Mouse (Mus musculus): ENCODE data around the gene Smyd4. TPM values are rescaled to one million over a fixed set of nuclear protein-coding genes. Genes with fewer than 3 reads are reported as not detected.

The Smyd4 gene
- polyA plus RNA-seq, 1 experiment, result 4.0 TPM

- peaks cover 42% of the 10 kb centered on the region for H3K36me3 ChIP-seq (ENCODE audit: control insufficient read depth, insufficient read depth, low read length)
- no peak overlapping the region for H3K4me3 ChIP-seq (ENCODE audit: extremely low read depth, insufficient read depth, insufficient read length)
- 97% methylated on average over 16 of the region's 16 CpGs for WGBS
- no peaks in the 10 kb centered on the region for H3K27me3 ChIP-seq (ENCODE audit: control insufficient read depth, insufficient read depth, low read length)
- DNase-seq (ENCODE audit: low read depth in 1 of 2, low spot score in 2 of 2), result no peak
- no peaks in the 10 kb centered on the region for H3K4me1 ChIP-seq (ENCODE audit: control insufficient read depth, insufficient read depth, insufficient read length)
- H3K27ac ChIP-seq (ENCODE audit: insufficient read depth, low read length), result no peak overlapping the region
- TF ChIP-seq POLR2A (IDR thresholded peaks at IDR 0.05; ENCODE audit: low read depth, low read length) (no peak), CTCF (IDR thresholded peaks at IDR 0.05; ENCODE audit: extremely low read depth, insufficient read depth, insufficient read length, insufficient replicate concordance) (no peak)
These were observed 93.4 kb downstream of the Smyd4 start for GRCm38 (mm10) chr11:75441601-75442000.

GRCm38 (mm10) chr11:75443711-75444110 is 95.5 kb downstream of the Smyd4 start:
- H3K4me1 ChIP-seq (ENCODE audit: control insufficient read depth, insufficient read depth, insufficient read length), result no peaks in the 10 kb centered on the region
- no peak overlapping the region for H3K27ac ChIP-seq (ENCODE audit: insufficient read depth, low read length)
- peaks cover 61% of the 10 kb centered on the region for H3K36me3 ChIP-seq (ENCODE audit: control insufficient read depth, insufficient read depth, low read length)
- no peak overlapping the region for H3K4me3 ChIP-seq (ENCODE audit: extremely low read depth, insufficient read depth, insufficient read length)
- no peaks in the 10 kb centered on the region for H3K27me3 ChIP-seq (ENCODE audit: control insufficient read depth, insufficient read depth, low read length)
- no peak for TF ChIP-seq CTCF (IDR thresholded peaks at IDR 0.05; ENCODE audit: extremely low read depth, insufficient read depth, insufficient read length, insufficient replicate concordance)
- no peak for TF ChIP-seq POLR2A (IDR thresholded peaks at IDR 0.05; ENCODE audit: low read depth, low read length)
- WGBS, result 95% methylated on average over 8 of the region's 8 CpGs
- no peak for DNase-seq (ENCODE audit: low read depth in 1 of 2, low spot score in 2 of 2)

GRCm38 (mm10) chr11:75448575-75448974 is 100.3 kb downstream of the Smyd4 start:
- no peak for DNase-seq (ENCODE audit: low read depth in 1 of 2, low spot score in 2 of 2)
- WGBS, result 71% methylated on average over 3 of the region's 3 CpGs
- no peaks in the 10 kb centered on the region for H3K27me3 ChIP-seq (ENCODE audit: control insufficient read depth, insufficient read depth, low read length)
- TF ChIP-seq POLR2A (IDR thresholded peaks at IDR 0.05; ENCODE audit: low read depth, low read length), result no peak
- no peak for TF ChIP-seq CTCF (IDR thresholded peaks at IDR 0.05; ENCODE audit: extremely low read depth, insufficient read depth, insufficient read length, insufficient replicate concordance)
- H3K36me3 ChIP-seq (ENCODE audit: control insufficient read depth, insufficient read depth, low read length), result peaks cover 58% of the 10 kb centered on the region
- peaks cover 9% of the 10 kb centered on the region for H3K4me1 ChIP-seq (ENCODE audit: control insufficient read depth, insufficient read depth, insufficient read length)
- no peak overlapping the region for H3K27ac ChIP-seq (ENCODE audit: insufficient read depth, low read length)
- H3K4me3 ChIP-seq (ENCODE audit: extremely low read depth, insufficient read depth, insufficient read length), result no peak overlapping the region

GRCm38 (mm10) chr11:75449695-75450094 is 101.5 kb downstream of the Smyd4 start:
- Histone ChIP-seq H3K36me3 (ENCODE audit: control insufficient read depth, insufficient read depth, low read length) (peaks cover 48% of the 10 kb centered on the region), H3K27me3 (ENCODE audit: control insufficient read depth, insufficient read depth, low read length) (no peaks in the 10 kb centered on the region), H3K4me3 (ENCODE audit: extremely low read depth, insufficient read depth, insufficient read length) (no peak overlapping the region), H3K27ac (ENCODE audit: insufficient read depth, low read length) (no peak overlapping the region), H3K4me1 (ENCODE audit: control insufficient read depth, insufficient read depth, insufficient read length) (peaks cover 15% of the 10 kb centered on the region)
- TF ChIP-seq POLR2A (IDR thresholded peaks at IDR 0.05; ENCODE audit: low read depth, low read length) (no peak), CTCF (IDR thresholded peaks at IDR 0.05; ENCODE audit: extremely low read depth, insufficient read depth, insufficient read length, insufficient replicate concordance) (no peak)
- no peak for DNase-seq (ENCODE audit: low read depth in 1 of 2, low spot score in 2 of 2)
- 76% methylated on average over 7 of the region's 7 CpGs for WGBS

- WGBS, result 75% methylated on average over 8 of the region's 8 CpGs
- TF ChIP-seq CTCF (IDR thresholded peaks at IDR 0.05; ENCODE audit: extremely low read depth, insufficient read depth, insufficient read length, insufficient replicate concordance) (no peak), POLR2A (IDR thresholded peaks at IDR 0.05; ENCODE audit: low read depth, low read length) (no peak)
- H3K4me1 ChIP-seq (ENCODE audit: control insufficient read depth, insufficient read depth, insufficient read length), result peaks cover 21% of the 10 kb centered on the region
- no peak overlapping the region; the same call in 1 of the 2 replicates for H3K4me3 ChIP-seq (ENCODE audit: extremely low read depth, insufficient read depth, insufficient read length)
- no peak for DNase-seq (ENCODE audit: low read depth in 1 of 2, low spot score in 2 of 2)
- H3K36me3 ChIP-seq (ENCODE audit: control insufficient read depth, insufficient read depth, low read length), result peaks cover 41% of the 10 kb centered on the region
- H3K27ac ChIP-seq (ENCODE audit: insufficient read depth, low read length), result peak overlapping the region; percentile 31; the same call in 1 of the 2 replicates
- no peaks in the 10 kb centered on the region for H3K27me3 ChIP-seq (ENCODE audit: control insufficient read depth, insufficient read depth, low read length)
These were observed 102.2 kb downstream of the Smyd4 start for GRCm38 (mm10) chr11:75450304-75450908.

GRCm38 (mm10) chr11:75450936-75451335 is 102.7 kb downstream of the Smyd4 start:
- peaks cover 21% of the 10 kb centered on the region for H3K4me1 ChIP-seq (ENCODE audit: control insufficient read depth, insufficient read depth, insufficient read length)
- peak overlapping the region; percentile 31; the same call in 1 of the 2 replicates for H3K27ac ChIP-seq (ENCODE audit: insufficient read depth, low read length)
- 82% methylated on average over 15 of the region's 15 CpGs for WGBS
- H3K4me3 ChIP-seq (ENCODE audit: extremely low read depth, insufficient read depth, insufficient read length), result no peak overlapping the region; the same call in 1 of the 2 replicates
- H3K27me3 ChIP-seq (ENCODE audit: control insufficient read depth, insufficient read depth, low read length), result no peaks in the 10 kb centered on the region
- peaks cover 36% of the 10 kb centered on the region for H3K36me3 ChIP-seq (ENCODE audit: control insufficient read depth, insufficient read depth, low read length)
- no peak for DNase-seq (ENCODE audit: low read depth in 1 of 2, low spot score in 2 of 2)
- TF ChIP-seq CTCF (IDR thresholded peaks at IDR 0.05; ENCODE audit: extremely low read depth, insufficient read depth, insufficient read length, insufficient replicate concordance) (no peak), POLR2A (IDR thresholded peaks at IDR 0.05; ENCODE audit: low read depth, low read length) (no peak)

- H3K27ac ChIP-seq (ENCODE audit: insufficient read depth, low read length), result no peak overlapping the region
- peaks cover 26% of the 10 kb centered on the region for H3K4me1 ChIP-seq (ENCODE audit: control insufficient read depth, insufficient read depth, insufficient read length)
- no peak overlapping the region for H3K4me3 ChIP-seq (ENCODE audit: extremely low read depth, insufficient read depth, insufficient read length)
- DNase-seq (ENCODE audit: low read depth in 1 of 2, low spot score in 2 of 2), result no peak
- TF ChIP-seq CTCF (IDR thresholded peaks at IDR 0.05; ENCODE audit: extremely low read depth, insufficient read depth, insufficient read length, insufficient replicate concordance) (no peak), POLR2A (IDR thresholded peaks at IDR 0.05; ENCODE audit: low read depth, low read length) (no peak)
- WGBS, result 93% methylated on average over 8 of the region's 8 CpGs
- peaks cover 28% of the 10 kb centered on the region for H3K36me3 ChIP-seq (ENCODE audit: control insufficient read depth, insufficient read depth, low read length)
- H3K27me3 ChIP-seq (ENCODE audit: control insufficient read depth, insufficient read depth, low read length), result no peaks in the 10 kb centered on the region
These were observed 103.8 kb downstream of the Smyd4 start for GRCm38 (mm10) chr11:75452081-75452480.
